Mouse (Mus musculus) MEL (cell line): ENCODE results near the gene Dpyd. TPM values are rescaled to one million over a fixed set of nuclear protein-coding genes. Genes with fewer than 3 reads are reported as not detected.

Experiments used
- DNase-seq: peaks from one replicate; pipeline ENCODE4 v3.0.0; 2011; ENCODE audit warnings: low read depth, low spot score
- H3K27ac ChIP-seq: 2 replicates; pipeline ENCODE4 v1.5.1; 2012; ENCODE audit warnings: low read depth, mild to moderate bottlenecking, control low read depth, low read length, moderate library complexity; ENCODE audit not compliant: control insufficient read depth
- H3K27me3 ChIP-seq, 2 experiments: fragments of 150-350 bp in 1 of 2; sonication (generic) in 1 of 2; 2 replicates each; pipeline ENCODE4 v1.6.1; 2012; ENCODE audit warnings: low read length in 2 of 2, mild to moderate bottlenecking in 2 of 2, improper control_type of control experiment in 1 of 2, moderate library complexity in 1 of 2; ENCODE audit not compliant: insufficient read depth in 2 of 2, control insufficient read depth in 1 of 2
- H3K36me3 ChIP-seq, 2 experiments: 2 replicates each; pipeline ENCODE4 v1.6.1; 2012 to 2014; ENCODE audit warnings: low read length in 2 of 2, improper control_type of control experiment in 1 of 2, inconsistent platforms in 1 of 2, mild to moderate bottlenecking in 1 of 2; ENCODE audit not compliant: insufficient read depth in 2 of 2, control insufficient read depth in 1 of 2
- H3K4me1 ChIP-seq, 2 experiments: fragments of 150-350 bp in 1 of 2; sonication (generic) in 1 of 2; 2 replicates each; pipeline ENCODE4 v1.6.1; 2012; ENCODE audit warnings: low read length in 2 of 2, improper control_type of control experiment in 1 of 2, mild to moderate bottlenecking in 1 of 2; ENCODE audit not compliant: insufficient read depth in 2 of 2, control insufficient read depth in 1 of 2
- H3K4me3 ChIP-seq, 2 experiments: fragments of 150-350 bp in 1 of 2; sonication (generic) in 1 of 2; 2 replicates each; pipeline ENCODE4 v1.5.1; 2012; ENCODE audit warnings: low read depth in 2 of 2, low read length in 2 of 2, mild to moderate bottlenecking in 2 of 2, moderate library complexity in 2 of 2, control low read depth in 1 of 2, improper control_type of control experiment in 1 of 2; ENCODE audit not compliant: control insufficient read depth in 1 of 2, insufficient read depth in 1 of 2
- H3K79me2 ChIP-seq: 2 replicates; pipeline ENCODE4 v1.6.1; 2012; ENCODE audit warnings: mild to moderate bottlenecking, low read length, moderate library complexity; ENCODE audit not compliant: control insufficient read depth, poor library complexity, insufficient read depth
- H3K9ac ChIP-seq: 2 replicates; pipeline ENCODE4 v1.6.1; 2012; ENCODE audit warnings: low read depth, mild to moderate bottlenecking, control low read depth, low read length, moderate library complexity; ENCODE audit not compliant: control insufficient read depth, poor library complexity, severe bottlenecking
- H3K9me3 ChIP-seq: fragments of 150-350 bp; sonication (generic); replicated peaks from 2 replicates; pipeline ENCODE4 v1.6.1; 2012; ENCODE audit warnings: mild to moderate bottlenecking, low read length, improper control_type of control experiment, moderate library complexity; ENCODE audit not compliant: insufficient read depth
- CHD2 ChIP-seq: IDR thresholded peaks from 2 replicates; pipeline ENCODE4 v1.6.1; 2011; ENCODE audit warnings: low read length, improper control_type of control experiment
- E2F4 ChIP-seq: IDR thresholded peaks from 2 replicates; pipeline ENCODE4 v1.6.1; 2011; ENCODE audit warnings: low read depth, low read length, improper control_type of control experiment, borderline replicate concordance
- ELF1 ChIP-seq: IDR thresholded peaks from 2 replicates; pipeline ENCODE4 v1.6.1; 2014; ENCODE audit warnings: low read depth, mild to moderate bottlenecking, inconsistent platforms, low read length, improper control_type of control experiment, moderate library complexity
- ETS1 ChIP-seq: IDR thresholded peaks from 2 replicates; pipeline ENCODE4 v1.6.1; 2012; ENCODE audit warnings: low read depth, mild to moderate bottlenecking, inconsistent platforms, low read length, improper control_type of control experiment, moderate library complexity
- KAT2A ChIP-seq: conservative IDR thresholded peaks from 2 replicates; pipeline ENCODE4 v1.6.1; 2012; ENCODE audit warnings: low read depth, low read length, improper control_type of control experiment, inconsistent platforms
- MAFK ChIP-seq: IDR thresholded peaks from 2 replicates; pipeline ENCODE4 v1.6.1; 2011; ENCODE audit warnings: low read depth, mild to moderate bottlenecking, low read length, improper control_type of control experiment, borderline replicate concordance
- MAZ ChIP-seq: IDR thresholded peaks from 2 replicates; pipeline ENCODE4 v1.6.1; 2012; ENCODE audit warnings: low read depth, mild to moderate bottlenecking, inconsistent platforms, low read length, improper control_type of control experiment
- MYC ChIP-seq: IDR thresholded peaks from 2 replicates; pipeline ENCODE4 v1.6.1; 2011; ENCODE audit warnings: low read depth, mild to moderate bottlenecking, low read length, improper control_type of control experiment, moderate library complexity
- NRF1 ChIP-seq: IDR thresholded peaks from 2 replicates; pipeline ENCODE4 v1.6.1; 2014; ENCODE audit warnings: low read depth, mild to moderate bottlenecking, inconsistent platforms, low read length, improper control_type of control experiment, moderate library complexity; ENCODE audit not compliant: poor library complexity, insufficient read depth, severe bottlenecking
- POLR2AphosphoS5 ChIP-seq: IDR thresholded peaks from 2 replicates; pipeline ENCODE4 v1.6.1; 2012; ENCODE audit warnings: low read depth, borderline replicate concordance, mild to moderate bottlenecking, inconsistent platforms, low read length, moderate library complexity, mixed read lengths
- RCOR1 ChIP-seq: IDR thresholded peaks from 2 replicates; pipeline ENCODE4 v1.6.1; 2012; ENCODE audit warnings: low read depth, mild to moderate bottlenecking, inconsistent platforms, low read length, improper control_type of control experiment
- SIN3A ChIP-seq: IDR thresholded peaks from 2 replicates; pipeline ENCODE4 v1.6.1; 2012; ENCODE audit warnings: low read length, improper control_type of control experiment, inconsistent platforms
- UBTF ChIP-seq: IDR thresholded peaks from 2 replicates; pipeline ENCODE4 v1.6.1; 2012; ENCODE audit warnings: low read depth, mild to moderate bottlenecking, inconsistent platforms, low read length, improper control_type of control experiment, moderate library complexity, borderline replicate concordance; ENCODE audit not compliant: insufficient read depth
- USF1 ChIP-seq: IDR thresholded peaks from 2 replicates; pipeline ENCODE4 v1.6.1; 2014; ENCODE audit warnings: low read depth, mild to moderate bottlenecking, inconsistent platforms, low read length, improper control_type of control experiment, moderate library complexity
- ZKSCAN1 ChIP-seq: IDR thresholded peaks from 2 replicates; pipeline ENCODE4 v1.6.1; 2012; ENCODE audit warnings: low read depth, mild to moderate bottlenecking, inconsistent platforms, low read length, improper control_type of control experiment, moderate library complexity
- polyA plus RNA-seq, 2 experiments: library from polyadenylated mRNA; stranded (reverse) in 1 of 2; unstranded in 1 of 2; fragments of >175 nt in 1 of 2; fragments of >200 nt in 1 of 2; gene quantifications; 2 replicates each; pipeline versions ENCODE4 v1.2.1 to v1.2.4; 2012; ENCODE audit warnings: low replicate concordance in 2 of 2, low read depth in 1 of 2; ENCODE audit not compliant: insufficient read length in 2 of 2, insufficient read depth in 1 of 2, missing spikeins in 1 of 2
- total RNA-seq: library from RNA; depleted of rRNA; stranded (reverse); fragments of 300-350 nt; gene quantifications from 2 replicates; pipeline ENCODE4 v1.2.3, GENCODE M21; 2012

Gene Dpyd
- total and polyA plus RNA-seq, 3 experiments = not detected

DNA sequence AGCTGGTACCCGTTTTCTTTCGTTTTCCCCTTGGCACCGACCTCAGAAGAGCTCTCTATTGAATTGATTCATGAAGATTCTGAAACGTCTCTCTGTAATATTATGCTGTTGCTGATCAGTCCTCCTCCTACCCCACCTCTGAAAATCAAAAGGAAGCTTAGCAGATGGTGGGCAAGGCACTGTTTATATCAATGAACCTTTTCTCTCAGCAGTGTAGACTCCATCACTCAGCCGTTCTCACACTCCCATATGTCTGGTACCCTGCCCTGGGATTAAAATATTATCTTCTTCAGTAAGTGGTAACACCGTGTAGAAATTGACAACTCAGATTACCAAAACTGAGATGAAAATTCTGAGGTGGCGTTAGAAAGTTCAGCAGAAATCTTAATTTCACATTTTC is 767.1 kb downstream of the Dpyd start:
- no peaks in the 10 kb centered on the region for H3K4me1 ChIP-seq
- no peak for TF ChIP-seq ETS1
- no peak for TF ChIP-seq ZKSCAN1
- no peak for TF ChIP-seq E2F4
- TF ChIP-seq SIN3A = no peak
- no peak for TF ChIP-seq ELF1
- no peak for TF ChIP-seq NRF1
- no peak for TF ChIP-seq UBTF
- H3K27me3 ChIP-seq = no peaks in the 10 kb centered on the region
- no peak overlapping the region for H3K9ac ChIP-seq
- no peak overlapping the region for H3K4me3 ChIP-seq
- no peaks in the 10 kb centered on the region for H3K79me2 ChIP-seq
- H3K36me3 ChIP-seq = no peaks in the 10 kb centered on the region
- no peaks in the 10 kb centered on the region for H3K9me3 ChIP-seq
- no peak for DNase-seq
- no peak overlapping the region for H3K27ac ChIP-seq

DNA sequence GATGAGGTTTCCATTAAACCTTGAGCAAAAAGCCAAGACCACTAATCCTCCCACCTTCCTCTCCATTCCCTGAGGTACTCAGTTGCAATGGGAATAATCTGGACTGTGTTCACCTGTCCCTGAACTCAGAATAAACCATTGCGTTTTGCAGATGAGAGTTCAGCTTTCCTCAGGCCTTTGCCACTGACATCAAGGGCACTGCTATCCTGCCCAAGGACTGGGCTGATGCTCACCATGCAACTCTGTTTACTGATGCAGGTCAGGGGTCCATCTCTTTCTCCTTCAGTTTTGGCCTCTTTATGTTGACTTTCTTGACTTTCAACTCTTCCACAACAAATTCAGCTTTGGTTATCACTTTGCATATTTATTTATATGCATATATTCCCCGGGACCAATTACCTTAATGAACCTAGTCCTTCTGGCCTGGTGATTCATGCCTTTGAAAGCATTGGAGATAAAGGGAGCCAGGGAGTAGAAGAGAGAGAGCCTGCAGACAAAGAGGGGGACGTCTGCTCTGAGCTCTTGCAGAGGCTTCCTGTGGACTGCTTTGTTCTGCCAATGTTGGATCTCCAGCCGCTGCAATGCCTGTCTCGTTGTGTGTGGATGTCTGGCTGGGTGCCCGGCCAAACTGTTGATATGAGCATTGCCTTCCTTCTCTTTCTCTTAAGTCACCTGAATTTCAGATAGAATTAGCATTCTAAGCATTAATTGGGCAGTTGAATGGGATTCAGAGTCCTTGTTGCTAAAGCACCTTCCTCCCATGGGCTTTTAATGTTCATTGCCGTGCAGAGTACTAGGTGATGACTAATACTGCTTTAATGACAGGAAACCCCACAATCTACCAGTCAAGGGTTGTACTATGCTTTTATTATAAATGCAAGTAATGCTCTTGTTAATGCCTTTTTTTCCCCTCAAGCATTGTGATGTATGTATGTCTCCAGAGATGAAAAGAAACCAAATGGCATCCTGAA is 771.7 kb downstream of the Dpyd start:
- no peaks in the 10 kb centered on the region; the same call in 1 of the 2 replicates for H3K9me3 ChIP-seq
- H3K9ac ChIP-seq = no peak overlapping the region
- no peaks in the 10 kb centered on the region for H3K79me2 ChIP-seq
- no peak for DNase-seq
- no peak for TF ChIP-seq KAT2A
- no peak for TF ChIP-seq MAZ
- no peak for TF ChIP-seq MAFK
- TF ChIP-seq USF1 = no peak
- TF ChIP-seq RCOR1 = no peak
- TF ChIP-seq POLR2AphosphoS5 = no peak
- no peak for TF ChIP-seq MYC
- no peak for TF ChIP-seq SIN3A
- no peak for TF ChIP-seq UBTF
- no peak for TF ChIP-seq CHD2
- H3K4me1 ChIP-seq = no peaks in the 10 kb centered on the region
- H3K27ac ChIP-seq = no peak overlapping the region
- no peaks in the 10 kb centered on the region for H3K36me3 ChIP-seq
- H3K4me3 ChIP-seq = no peak overlapping the region
- H3K27me3 ChIP-seq = no peaks in the 10 kb centered on the region
